Mouse (Mus musculus) G1E (cell line): ENCODE results near the gene Efna2. TPM values are rescaled to one million over a fixed set of nuclear protein-coding genes. Genes with fewer than 3 reads are reported as not detected.
A peak's percentile ranks its signal among the peaks of the same experiment; 100 is the strongest.

Experiments
- ATAC-seq: 2 replicates; pipeline ENCODE4 v1.8.0; 2016; ENCODE audit warnings: mild to moderate bottlenecking; ENCODE audit not compliant: insufficient number of reproducible peaks, poor library complexity, low FRiP score, severe bottlenecking; ENCODE audit errors: extremely low read depth
- DNase-seq: peaks from one replicate; pipeline ENCODE4 v3.0.0; 2012; ENCODE audit warnings: low spot score
- H3K27me3 ChIP-seq: 2 replicates; pipeline ENCODE4 v1.6.1; 2012; ENCODE audit warnings: mild to moderate bottlenecking, low read length, inconsistent platforms; ENCODE audit not compliant: insufficient read depth
- H3K36me3 ChIP-seq: replicated peaks from 2 replicates; pipeline ENCODE3; 2012; ENCODE audit warnings: mild to moderate bottlenecking, inconsistent platforms
- H3K4me1 ChIP-seq: 2 replicates; pipeline ENCODE4 v1.6.1; 2012; ENCODE audit warnings: low read depth, low read length, inconsistent platforms, mixed read lengths; ENCODE audit not compliant: insufficient read depth
- H3K4me3 ChIP-seq: 2 replicates; pipeline ENCODE4 v1.5.1; 2012; ENCODE audit warnings: low read depth, mild to moderate bottlenecking, inconsistent platforms, low read length, moderate library complexity, mixed read lengths
- H3K9me3 ChIP-seq: replicated peaks from 2 replicates; pipeline ENCODE4 v1.6.1; 2012; ENCODE audit warnings: inconsistent platforms
- CTCF ChIP-seq: IDR thresholded peaks from 2 replicates; pipeline ENCODE4 v1.5.1; 2012; ENCODE audit warnings: low read depth, low read length, inconsistent platforms, mixed read lengths
- GATA1 ChIP-seq: IDR thresholded peaks from 2 replicates; pipeline ENCODE4 v1.6.1; 2012; ENCODE audit warnings: borderline replicate concordance, low read length, inconsistent platforms, mixed read lengths
- GATA2 ChIP-seq: IDR thresholded peaks from 2 replicates; pipeline ENCODE4 v1.6.1; 2012; ENCODE audit warnings: low read depth, low read length, inconsistent platforms, borderline replicate concordance
- POLR2AphosphoS5 ChIP-seq: IDR thresholded peaks from 2 replicates; pipeline ENCODE4 v1.6.1; 2012; ENCODE audit warnings: low read depth, low read length, inconsistent platforms; ENCODE audit not compliant: insufficient replicate concordance
- TAL1 ChIP-seq: conservative IDR thresholded peaks from 2 replicates; pipeline ENCODE4 v1.6.1; 2012; ENCODE audit warnings: low read depth, low read length, inconsistent platforms, mixed read lengths
- polyA plus RNA-seq: library from polyadenylated mRNA; stranded (reverse); fragments of >175 nt; gene quantifications from 2 replicates; pipeline ENCODE4 v1.2.3, GENCODE M21; 2012
- total RNA-seq, 2 experiments: library from RNA; stranded (forward) in 1 of 2; stranded (reverse) in 1 of 2; fragments of 200-1000 nt in 1 of 2; fragments of >200 nt in 1 of 2; fragmentation: Nextera tagmentation in 1 of 2; gene quantifications; 2 replicates each; pipeline ENCODE4 v1.2.3; 2014 to 2017

The Efna2 gene
- total and polyA plus RNA-seq, 3 experiments = 0.20 TPM; not detected in 2

GRCm38 (mm10) chr10:80137626-80138552 lies 41.4 kb upstream of the Efna2 start:
- H3K27me3 ChIP-seq = no peaks in the 10 kb centered on the region
- ATAC-seq (no peak), DNase-seq (no peak)
- H3K4me1 ChIP-seq = peaks cover 75% of the 10 kb centered on the region
- TF ChIP-seq GATA1 (no peak), GATA2 (no peak), CTCF (no peak), TAL1 (no peak), POLR2AphosphoS5 (no peak)
- H3K4me3 ChIP-seq = peak overlapping the region; percentile 89
- peaks cover 51% of the 10 kb centered on the region for H3K36me3 ChIP-seq
- no peaks in the 10 kb centered on the region for H3K9me3 ChIP-seq

GRCm38 (mm10) chr10:80138553-80139438 lies 40.5 kb upstream of the Efna2 start, which contains the start of gene Atp5d:
Gene Atp5d, plus strand, starts transcription at chr10:80138632.
- H3K27me3 ChIP-seq = no peaks in the 10 kb centered on the region
- H3K36me3 ChIP-seq = peaks cover 50% of the 10 kb centered on the region
- H3K4me1 ChIP-seq = peaks cover 76% of the 10 kb centered on the region
- ATAC-seq (no peak), DNase-seq (peak; percentile 72)
- no peak for TF ChIP-seq GATA1
- no peak for TF ChIP-seq CTCF
- TF ChIP-seq TAL1 = no peak
- no peak for TF ChIP-seq POLR2AphosphoS5
- TF ChIP-seq GATA2 = no peak
- H3K4me3 ChIP-seq = peak within 1 kb of the TSS; percentile 89
- H3K9me3 ChIP-seq = no peaks in the 10 kb centered on the region

GRCm38 (mm10) chr10:80139439-80139775 lies 39.9 kb upstream of the Efna2 start:
- no peaks in the 10 kb centered on the region for H3K27me3 ChIP-seq
- H3K4me1 ChIP-seq = peaks cover 82% of the 10 kb centered on the region

GRCm38 (mm10) chr10:80139975-80140665 lies 39.2 kb upstream of the Efna2 start:
- ATAC-seq (no peak), DNase-seq (no peak)
- Histone ChIP-seq H3K4me1 (peaks cover 82% of the 10 kb centered on the region), H3K4me3 (peak overlapping the region; percentile 92; the same call in 1 of the 2 replicates), H3K36me3 (peaks cover 50% of the 10 kb centered on the region), H3K9me3 (no peaks in the 10 kb centered on the region), H3K27me3 (no peaks in the 10 kb centered on the region)
- TF ChIP-seq POLR2AphosphoS5 (no peak), GATA1 (no peak), GATA2 (no peak), CTCF (no peak), TAL1 (no peak)

More at GRCm38 (mm10) chr10:80139439-80139775, 39.9 kb upstream of the Efna2 start:
- Histone ChIP-seq H3K9me3 (no peaks in the 10 kb centered on the region), H3K4me3 (peak overlapping the region; percentile 89), H3K36me3 (peaks cover 50% of the 10 kb centered on the region)
- ATAC-seq = no peak
- TF ChIP-seq CTCF (no peak), POLR2AphosphoS5 (no peak)
- no peak for DNase-seq

GRCm38 (mm10) chr10:80140666-80141035 lies 38.6 kb upstream of the Efna2 start, which contains the start of gene Cbarp:
Gene Cbarp, minus strand, starts transcription at chr10:80140835.
- DNase-seq (no peak), ATAC-seq (no peak)
- Histone ChIP-seq H3K4me1 (peaks cover 85% of the 10 kb centered on the region), H3K4me3 (peak within 1 kb of the TSS; percentile 92), H3K9me3 (no peaks in the 10 kb centered on the region), H3K36me3 (peaks cover 50% of the 10 kb centered on the region), H3K27me3 (no peaks in the 10 kb centered on the region)
- TF ChIP-seq GATA1 = no peak
- TF ChIP-seq POLR2AphosphoS5 = no peak
- TF ChIP-seq CTCF = no peak
- no peak for TF ChIP-seq GATA2
- no peak for TF ChIP-seq TAL1
